Mouse (Mus musculus) hindbrain, embryonic 15.5 days (tissue): ENCODE measurements around the gene Coq8a. TPM values are rescaled to one million over a fixed set of nuclear protein-coding genes. Genes with fewer than 3 reads are reported as not detected.

ENCODE experiments used
- ATAC-seq: fragments of 200-750 bp; cut with Nextera tagmentation; 2 replicates; pipeline ENCODE4 v1.8.0; 2017; ENCODE audit warnings: low read depth, moderate number of reproducible peaks, moderate TSS enrichment; ENCODE audit not compliant: low FRiP score
- H3K27ac ChIP-seq: fragments of 300-500 bp; sonication (generic); replicated peaks from 2 replicates; pipeline ENCODE4 v1.5.1; 2015; ENCODE audit warnings: mild to moderate bottlenecking, inconsistent platforms
- H3K27me3 ChIP-seq: fragments of 300-500 bp; sonication (generic); 2 replicates; pipeline ENCODE4 v1.6.1; 2015; ENCODE audit warnings: control low read depth, inconsistent platforms
- H3K36me3 ChIP-seq: fragments of 300-500 bp; sonication (generic); 2 replicates; pipeline ENCODE4 v1.6.1; 2015; ENCODE audit warnings: control low read depth, inconsistent platforms
- H3K4me1 ChIP-seq: fragments of 300-500 bp; sonication (generic); replicated peaks from 2 replicates; pipeline ENCODE4 v1.6.1; 2015; ENCODE audit warnings: control low read depth, inconsistent platforms
- H3K4me2 ChIP-seq: fragments of 300-500 bp; sonication (generic); 2 replicates; pipeline ENCODE4 v1.6.1; 2015; ENCODE audit warnings: moderate library complexity, mild to moderate bottlenecking, inconsistent platforms
- H3K4me3 ChIP-seq: fragments of 300-500 bp; sonication (generic); 2 replicates; pipeline ENCODE4 v1.5.1; 2015; ENCODE audit warnings: mild to moderate bottlenecking, inconsistent platforms
- H3K9ac ChIP-seq: fragments of 300-500 bp; sonication (generic); 2 replicates; pipeline ENCODE4 v1.6.1; 2015; ENCODE audit warnings: inconsistent platforms
- H3K9me3 ChIP-seq: fragments of 300-500 bp; sonication (generic); 2 replicates; pipeline ENCODE4 v1.6.1; 2016; ENCODE audit warnings: control low read depth, inconsistent platforms
- WGBS: fragments of 180-500 bp; shearing (Covaris S2); methylation state at CpG from one replicate; pipeline ENCODE4 v1.1.7; 2015; 5-methylcytosine and 5-hydroxymethylcytosine counted together
- polyA plus RNA-seq: library from polyadenylated mRNA; unstranded; fragments of >200 nt; fragmentation: Nextera tagmentation; extraction: Ambion mirVana; gene quantifications from 2 replicates; pipeline ENCODE4 v1.2.1, GENCODE M21; 2015

The Coq8a gene
- polyA plus RNA-seq, 1 experiment from 2014 or later = 2.6 TPM

DNA sequence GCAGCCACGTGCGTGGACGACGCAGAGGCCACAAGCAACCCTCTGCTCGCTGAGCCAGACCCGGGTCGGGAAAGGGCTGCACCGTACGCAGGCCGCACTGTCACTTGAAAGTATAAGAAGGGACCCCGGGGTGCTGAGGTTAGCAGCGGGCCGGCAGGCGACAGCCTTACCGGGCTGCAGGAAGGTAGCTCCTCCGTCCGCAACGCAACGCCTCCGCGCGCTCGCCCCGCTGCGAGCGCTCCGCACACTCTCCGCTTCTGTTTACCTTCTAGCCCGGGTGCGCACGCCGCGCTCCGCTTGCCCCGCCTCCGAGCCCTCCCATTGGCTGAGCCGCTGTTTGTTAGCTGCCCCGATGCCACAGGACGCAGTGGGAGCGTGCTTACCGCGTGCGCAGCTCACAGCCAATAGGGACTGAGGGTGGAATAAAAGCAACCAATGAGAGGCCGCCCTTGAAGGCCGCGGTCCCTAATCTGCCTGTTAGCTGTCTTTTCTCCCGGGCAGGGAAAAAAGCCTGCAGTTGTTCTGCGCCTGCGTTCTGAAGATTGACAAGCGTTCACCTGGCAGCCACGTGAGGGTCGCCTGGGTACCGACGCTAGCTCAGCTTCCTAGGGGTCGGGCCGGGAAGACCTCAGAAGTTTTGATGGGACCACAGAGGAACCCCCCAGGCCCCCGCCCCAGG is 3.6 kb downstream of the Coq8a start:
- H3K4me1 ChIP-seq = peaks cover 14% of the 10 kb centered on the region
- H3K4me3 ChIP-seq = peak overlapping the region; percentile 73
- 1% methylated on average over 57 of the region's 57 CpGs for WGBS
- peak overlapping the region; percentile 94 for H3K4me2 ChIP-seq
- no peaks in the 10 kb centered on the region for H3K9me3 ChIP-seq
- no peak overlapping the region for H3K27ac ChIP-seq
- H3K27me3 ChIP-seq = 0 out of 2 replicates have a peak, but pooled peaks cover 3% of the 10 kb centered on the region
- no peaks in the 10 kb centered on the region for H3K36me3 ChIP-seq
- H3K9ac ChIP-seq = peak overlapping the region; percentile 44
- ATAC-seq = peak; percentile 100

DNA sequence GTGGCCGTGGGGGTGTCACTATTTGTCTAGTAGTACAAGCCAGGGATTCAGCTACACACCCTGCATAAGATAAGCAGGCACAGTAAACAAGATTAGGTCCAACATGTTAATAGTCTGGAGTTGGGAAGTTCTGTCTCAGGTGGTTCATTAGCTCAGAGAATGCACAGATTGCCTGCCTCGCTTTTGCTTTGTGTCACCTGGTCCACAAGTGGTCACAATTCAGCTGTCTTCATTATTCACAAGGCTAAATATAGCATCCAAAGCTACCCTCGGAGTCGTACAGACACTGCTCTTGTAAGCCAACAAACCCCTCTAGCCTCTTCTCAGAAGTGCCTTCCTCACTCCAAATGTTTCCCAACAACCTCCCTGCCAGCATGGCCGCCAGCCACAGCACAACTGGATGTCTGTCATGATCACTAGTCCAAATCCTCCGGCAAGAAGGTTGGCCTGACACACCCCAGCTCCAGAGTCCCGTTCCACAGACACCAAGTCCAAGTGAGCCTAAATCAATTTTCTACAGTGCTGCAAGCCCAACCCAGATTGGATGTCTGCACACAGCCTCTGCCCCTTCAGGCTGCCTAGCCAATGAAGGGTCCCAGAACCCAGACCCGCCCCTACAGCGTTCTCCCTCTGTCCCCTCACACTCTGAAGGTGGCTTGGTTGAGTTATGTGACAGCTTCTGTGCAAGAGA is 4.5 kb downstream of the Coq8a start:
- Histone ChIP-seq H3K27ac (no peak overlapping the region), H3K27me3 (0 out of 2 replicates have a peak, but pooled peaks cover 3% of the 10 kb centered on the region), H3K4me1 (peaks cover 14% of the 10 kb centered on the region), H3K9me3 (no peaks in the 10 kb centered on the region), H3K36me3 (no peaks in the 10 kb centered on the region), H3K9ac (peak overlapping the region; percentile 44; the same call in 1 of the 2 replicates), H3K4me2 (peak overlapping the region; percentile 94), H3K4me3 (peak overlapping the region; percentile 73)
- 32% methylated on average over 9 of the region's 9 CpGs for WGBS
- ATAC-seq = no peak

DNA sequence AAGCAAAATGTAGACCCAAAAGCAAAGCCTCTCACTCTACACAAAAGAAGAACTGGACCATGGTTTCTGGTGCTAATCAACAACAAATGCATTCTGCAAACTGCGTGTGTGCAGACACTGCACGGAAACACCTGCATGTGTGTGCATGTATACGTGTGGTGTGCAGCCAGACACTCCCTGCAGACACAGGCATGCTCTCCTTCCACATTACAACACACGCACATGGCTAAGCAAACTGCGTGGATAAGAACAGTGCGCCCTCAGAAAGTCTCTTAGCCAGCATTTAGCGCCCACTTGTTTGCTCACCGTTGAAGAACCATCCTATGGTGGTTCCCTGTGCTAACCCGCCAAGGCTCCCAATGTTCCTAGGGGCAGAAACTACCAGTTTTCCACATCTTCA is 5.4 kb downstream of the Coq8a start:
- H3K27ac ChIP-seq = no peak overlapping the region
- 0 out of 2 replicates have a peak, but pooled peaks cover 3% of the 10 kb centered on the region for H3K27me3 ChIP-seq
- 89% methylated on average over 9 of the region's 9 CpGs for WGBS
- no peaks in the 10 kb centered on the region for H3K36me3 ChIP-seq
- H3K9ac ChIP-seq = no peak overlapping the region
- no peaks in the 10 kb centered on the region for H3K9me3 ChIP-seq
- no peak for ATAC-seq
- no peak overlapping the region for H3K4me3 ChIP-seq
- H3K4me2 ChIP-seq = no peak overlapping the region
- peaks cover 14% of the 10 kb centered on the region for H3K4me1 ChIP-seq

DNA sequence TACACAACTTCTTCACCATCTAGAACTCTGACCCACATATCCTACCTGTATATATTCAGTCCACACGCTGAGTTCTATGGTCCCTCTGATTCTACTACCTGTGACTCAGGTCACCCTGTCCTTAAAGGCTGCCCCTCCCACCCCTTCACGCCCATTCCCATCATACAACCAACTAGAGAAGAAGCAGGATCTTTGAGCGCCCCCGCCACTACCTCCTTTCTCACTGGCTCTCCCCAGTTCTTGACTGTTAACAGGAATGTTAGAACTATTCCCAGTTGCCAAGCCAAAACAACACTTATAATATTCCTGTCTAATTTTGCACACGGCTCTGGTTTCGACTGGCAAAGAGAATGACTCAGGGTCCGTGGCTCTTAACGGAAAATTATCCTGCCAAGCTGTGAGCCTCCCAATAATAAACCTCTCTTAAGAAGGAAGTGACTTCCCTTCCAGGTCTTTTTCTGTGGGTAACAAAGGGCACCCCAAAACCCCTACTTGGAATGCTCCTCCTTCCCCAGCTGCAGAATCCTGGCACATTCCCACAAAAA is 5.9 kb downstream of the Coq8a start:
- H3K4me3 ChIP-seq = no peak overlapping the region
- H3K4me1 ChIP-seq = peaks cover 14% of the 10 kb centered on the region
- ATAC-seq = no peak
- no peak overlapping the region for H3K27ac ChIP-seq
- no peaks in the 10 kb centered on the region for H3K9me3 ChIP-seq
- H3K4me2 ChIP-seq = no peak overlapping the region
- H3K27me3 ChIP-seq = 0 out of 2 replicates have a peak, but pooled peaks cover 3% of the 10 kb centered on the region
- no peaks in the 10 kb centered on the region for H3K36me3 ChIP-seq
- H3K9ac ChIP-seq = no peak overlapping the region
- WGBS = 85% methylated on average over 8 of the region's 8 CpGs

DNA sequence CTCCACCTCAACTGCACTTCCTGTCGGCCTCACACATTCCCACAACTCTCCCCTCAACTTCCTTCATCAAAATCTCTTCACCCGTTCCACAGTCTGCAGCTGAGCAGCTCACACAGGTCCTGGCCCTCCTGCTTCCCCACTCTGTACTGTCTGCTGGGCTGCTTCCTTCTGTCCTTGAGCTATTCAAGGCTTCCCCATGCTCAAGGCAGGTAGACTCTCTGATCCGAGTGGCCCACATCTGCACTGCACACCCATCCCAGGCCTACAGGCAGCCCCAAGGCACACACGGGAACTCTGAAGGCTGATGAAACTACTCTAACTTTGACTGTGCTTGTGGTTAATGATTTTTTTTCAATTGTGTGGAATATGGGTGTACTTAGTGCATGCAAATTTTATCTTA is 6.5 kb downstream of the Coq8a start:
- Histone ChIP-seq H3K4me2 (no peak overlapping the region), H3K4me3 (no peak overlapping the region), H3K27ac (no peak overlapping the region), H3K9ac (no peak overlapping the region), H3K27me3 (0 out of 2 replicates have a peak, but pooled peaks cover 3% of the 10 kb centered on the region), H3K36me3 (no peaks in the 10 kb centered on the region), H3K9me3 (no peaks in the 10 kb centered on the region), H3K4me1 (peaks cover 14% of the 10 kb centered on the region)
- no peak for ATAC-seq
- WGBS = 62% methylated on average over 4 of the region's 4 CpGs

DNA sequence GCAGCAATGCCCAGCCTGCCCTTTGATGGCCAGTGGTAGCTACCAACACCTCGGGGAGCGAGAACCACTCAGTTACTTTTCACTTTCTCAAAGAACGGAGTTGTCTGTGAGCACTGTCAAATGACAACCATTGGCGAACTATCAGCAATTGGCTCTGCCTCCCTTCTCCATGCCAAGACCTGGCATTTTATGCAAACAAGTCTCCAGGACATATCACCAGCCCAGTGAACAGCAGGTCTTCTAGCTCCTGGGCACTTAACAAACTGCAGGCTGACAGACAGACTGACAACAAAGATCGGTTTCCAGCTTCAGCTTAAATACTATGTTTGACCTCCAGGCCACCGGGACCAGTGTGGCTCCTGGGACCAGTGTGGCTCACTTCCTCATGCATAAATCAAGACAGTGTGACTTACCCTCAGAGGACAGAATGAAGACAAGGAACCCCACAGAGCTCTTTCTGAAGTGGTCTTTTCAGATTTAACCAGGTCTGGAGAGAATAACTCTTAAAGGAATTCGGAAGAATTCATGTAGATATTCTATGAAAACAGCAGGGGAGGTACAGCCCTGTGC is 7.7 kb downstream of the Coq8a start:
- Histone ChIP-seq H3K9ac (no peak overlapping the region), H3K4me1 (peaks cover 14% of the 10 kb centered on the region), H3K27me3 (0 out of 2 replicates have a peak, but pooled peaks cover 3% of the 10 kb centered on the region), H3K27ac (no peak overlapping the region), H3K9me3 (no peaks in the 10 kb centered on the region), H3K4me2 (no peak overlapping the region), H3K4me3 (no peak overlapping the region), H3K36me3 (no peaks in the 10 kb centered on the region)
- WGBS = 69% methylated on average over 7 of the region's 7 CpGs
- no peak for ATAC-seq

DNA sequence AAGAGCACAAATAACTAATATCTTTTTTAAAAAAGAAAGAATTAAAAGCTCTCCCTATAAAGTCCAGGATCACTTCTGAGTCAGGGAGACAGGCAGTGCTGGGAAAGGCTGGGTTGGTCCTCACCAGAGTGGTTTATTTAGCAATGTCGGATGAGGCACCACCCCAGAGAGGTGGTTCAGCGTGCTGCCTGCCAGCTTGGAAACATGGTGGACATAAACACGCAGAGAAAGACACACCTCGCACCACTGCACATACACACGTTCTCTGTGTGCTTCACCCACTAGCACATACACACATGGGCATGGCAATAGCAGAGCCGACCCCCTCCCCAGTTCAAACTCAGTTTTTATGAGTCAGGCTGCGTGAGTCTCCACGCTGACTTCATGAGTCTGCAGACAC is 8.3 kb downstream of the Coq8a start:
- no peaks in the 10 kb centered on the region for H3K9me3 ChIP-seq
- no peak overlapping the region for H3K4me2 ChIP-seq
- no peaks in the 10 kb centered on the region for H3K36me3 ChIP-seq
- no peak overlapping the region for H3K27ac ChIP-seq
- ATAC-seq = no peak
- 0 out of 2 replicates have a peak, but pooled peaks cover 3% of the 10 kb centered on the region for H3K27me3 ChIP-seq
- H3K9ac ChIP-seq = no peak overlapping the region
- WGBS = 80% methylated on average over 8 of the region's 8 CpGs
- peaks cover 9% of the 10 kb centered on the region for H3K4me1 ChIP-seq
- H3K4me3 ChIP-seq = no peak overlapping the region

DNA sequence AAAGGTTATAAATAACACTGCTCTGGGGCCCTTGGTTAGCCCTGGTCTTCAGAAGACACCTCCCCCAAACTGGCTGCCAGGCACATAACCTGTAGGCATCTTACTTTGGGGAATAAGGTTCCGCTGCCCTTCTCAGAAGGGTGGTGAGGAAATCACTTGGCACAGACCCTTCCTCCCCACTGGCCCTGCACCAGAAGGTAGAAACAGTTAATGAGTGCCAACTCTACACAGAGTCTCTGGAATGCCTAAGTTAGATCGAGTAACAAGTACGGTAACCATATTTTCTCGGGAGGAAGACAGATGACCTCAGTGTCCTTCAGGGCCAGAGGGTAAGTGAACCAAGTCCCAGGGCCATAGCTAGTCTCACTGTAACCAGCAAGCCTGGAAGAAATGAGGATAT is 10.5 kb downstream of the Coq8a start:
- Histone ChIP-seq H3K4me2 (no peak overlapping the region), H3K27me3 (no peaks in the 10 kb centered on the region), H3K27ac (no peak overlapping the region), H3K4me3 (no peak overlapping the region), H3K9me3 (no peaks in the 10 kb centered on the region), H3K4me1 (no peaks in the 10 kb centered on the region), H3K9ac (no peak overlapping the region), H3K36me3 (no peaks in the 10 kb centered on the region)
- ATAC-seq = no peak
- WGBS = 96% methylated on average over 4 of the region's 4 CpGs

DNA sequence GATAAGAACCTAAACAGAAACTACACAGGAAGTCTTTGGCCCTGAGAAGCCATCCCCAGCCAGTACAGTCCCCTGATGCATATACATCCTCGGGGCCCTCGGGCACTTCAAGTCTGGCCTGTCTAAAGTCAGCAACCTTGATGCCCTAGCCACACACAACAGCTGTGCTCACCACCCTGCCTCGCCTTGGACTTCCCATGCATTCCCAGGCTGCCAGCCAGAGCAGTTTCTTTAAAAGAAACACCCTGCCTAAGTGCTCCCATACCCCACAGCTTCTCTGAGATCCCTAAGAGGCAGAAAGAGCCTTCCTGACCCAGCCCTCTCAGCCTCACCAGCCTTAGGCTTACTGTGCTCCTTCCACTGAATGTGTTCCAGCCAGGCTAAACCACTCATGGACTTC is 13.0 kb downstream of the Coq8a start:
- no peak overlapping the region for H3K9ac ChIP-seq
- H3K36me3 ChIP-seq = no peaks in the 10 kb centered on the region
- no peak overlapping the region for H3K4me3 ChIP-seq
- WGBS = 87% methylated on average over 3 of the region's 3 CpGs
- no peaks in the 10 kb centered on the region for H3K27me3 ChIP-seq
- H3K4me1 ChIP-seq = no peaks in the 10 kb centered on the region
- ATAC-seq = no peak
- H3K27ac ChIP-seq = no peak overlapping the region
- no peak overlapping the region for H3K4me2 ChIP-seq
- H3K9me3 ChIP-seq = no peaks in the 10 kb centered on the region

DNA sequence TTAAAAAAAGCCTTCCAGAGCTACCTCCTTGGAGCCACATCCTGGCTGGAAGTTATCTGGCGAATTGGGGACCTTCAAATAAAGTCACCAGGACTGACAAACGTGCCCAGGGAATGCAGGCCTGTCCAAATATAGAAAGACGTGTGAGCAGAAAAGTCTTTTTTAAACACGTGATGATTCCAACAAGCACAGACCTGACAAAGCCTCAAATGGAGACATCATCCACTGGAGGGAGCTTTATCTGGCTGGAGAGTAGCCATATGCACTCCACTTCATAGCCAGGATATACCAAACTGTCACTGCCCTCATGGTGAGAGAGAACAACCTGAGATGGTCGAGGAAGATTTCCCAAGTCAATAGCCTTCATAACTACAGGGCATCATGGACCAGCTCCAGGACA is 13.5 kb downstream of the Coq8a start:
- Histone ChIP-seq H3K9ac (no peak overlapping the region), H3K9me3 (no peaks in the 10 kb centered on the region), H3K4me1 (no peaks in the 10 kb centered on the region), H3K27me3 (no peaks in the 10 kb centered on the region), H3K36me3 (no peaks in the 10 kb centered on the region), H3K4me3 (no peak overlapping the region), H3K4me2 (no peak overlapping the region), H3K27ac (no peak overlapping the region)
- no peak for ATAC-seq
- WGBS = 74% methylated on average over 5 of the region's 5 CpGs

DNA sequence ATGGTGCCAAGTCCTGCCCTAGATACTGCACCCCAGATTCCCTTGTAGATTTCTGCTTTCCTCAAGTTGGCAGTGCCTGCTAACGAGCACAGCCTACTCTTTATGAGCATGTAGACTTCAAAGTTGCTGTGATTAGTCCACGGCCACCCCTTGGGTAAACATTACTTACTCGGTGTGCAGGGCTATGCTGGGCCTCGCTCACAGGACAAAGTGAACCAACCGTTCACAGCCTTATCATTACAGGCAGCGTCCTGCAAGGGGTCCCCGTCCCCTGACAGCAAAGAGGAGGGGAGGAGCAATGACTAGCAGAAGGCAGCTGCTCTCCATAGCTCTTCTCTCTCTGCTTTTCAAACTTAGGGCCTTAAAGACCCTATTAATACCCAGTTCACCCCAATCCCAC is 14.6 kb downstream of the Coq8a start:
- WGBS = 76% methylated on average over 7 of the region's 7 CpGs
- Histone ChIP-seq H3K9ac (no peak overlapping the region), H3K9me3 (no peaks in the 10 kb centered on the region), H3K4me2 (no peak overlapping the region), H3K4me3 (no peak overlapping the region), H3K27ac (no peak overlapping the region), H3K27me3 (no peaks in the 10 kb centered on the region), H3K36me3 (no peaks in the 10 kb centered on the region), H3K4me1 (no peaks in the 10 kb centered on the region)
- ATAC-seq = no peak

DNA sequence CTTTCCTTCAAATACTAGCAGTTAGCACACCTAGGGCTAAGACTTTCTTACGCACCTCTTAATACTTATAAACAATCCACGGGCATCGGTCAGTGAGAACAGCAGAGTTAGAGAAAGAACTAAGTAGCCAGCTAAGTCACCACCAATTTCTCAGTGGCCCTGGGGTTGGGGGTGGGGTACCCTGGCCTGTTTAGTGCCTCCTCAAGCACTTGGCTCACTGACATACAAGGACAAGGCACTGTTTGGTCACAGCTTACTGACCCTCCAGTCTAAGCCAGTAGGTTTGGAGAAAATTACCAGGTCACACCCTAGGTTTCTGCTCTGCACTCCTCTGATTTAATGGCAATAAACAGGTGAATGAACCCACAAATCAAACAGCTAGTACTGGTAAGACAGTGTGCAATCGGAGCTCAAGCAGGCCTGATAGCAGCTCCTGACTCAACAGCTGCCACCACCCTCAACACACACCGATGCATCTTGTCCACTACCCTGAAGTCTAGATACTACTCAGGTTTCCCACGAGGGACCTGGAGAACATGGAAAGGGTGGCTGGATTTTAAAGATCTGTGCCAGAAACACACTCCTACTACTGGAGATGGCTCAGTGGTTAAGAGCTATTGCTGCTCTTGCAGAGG is 15.8 kb downstream of the Coq8a start:
- H3K27ac ChIP-seq = no peak overlapping the region
- no peaks in the 10 kb centered on the region for H3K36me3 ChIP-seq
- no peak overlapping the region for H3K4me3 ChIP-seq
- ATAC-seq = no peak
- no peak overlapping the region for H3K9ac ChIP-seq
- no peaks in the 10 kb centered on the region for H3K9me3 ChIP-seq
- no peaks in the 10 kb centered on the region for H3K27me3 ChIP-seq
- WGBS = 93% methylated on average over 6 of the region's 6 CpGs
- no peak overlapping the region for H3K4me2 ChIP-seq
- no peaks in the 10 kb centered on the region for H3K4me1 ChIP-seq
